Mouse (Mus musculus): Measurements from ENCODE around the gene Snx32.

Snx32 gene

GRCm38 (mm10) chr19:5457746-5458442, 52.4 kb downstream of the Snx32 start, which contains the start of gene Ccdc85b:
TSS of gene Ccdc85b (minus strand) at chr19:5457894.
- DNase-seq (ENCODE audit: low spot score in 2 of 2): no peak

- peak; percentile 78 to 88 for DNase-seq (ENCODE audit: low spot score in 2 of 2)
Measured at GRCm38 (mm10) chr19:5456922-5457745, 53.2 kb downstream of the Snx32 start.

- DNase-seq (ENCODE audit: low spot score in 2 of 2): no peak
Measured at GRCm38 (mm10) chr19:5456241-5456921, 54.0 kb downstream of the Snx32 start.

GRCm38 (mm10) chr19:5455568-5455967, 54.8 kb downstream of the Snx32 start:
- no peak for DNase-seq (ENCODE audit: low spot score in 2 of 2)

GRCm38 (mm10) chr19:5455037-5455436, 55.3 kb downstream of the Snx32 start:
- no peak for DNase-seq (ENCODE audit: low spot score in 2 of 2)

- no peak for DNase-seq (ENCODE audit: low spot score in 2 of 2)
Measured at GRCm38 (mm10) chr19:5451766-5452165, 58.6 kb downstream of the Snx32 start.

- no peak for DNase-seq (ENCODE audit: low spot score in 2 of 2)
Measured at GRCm38 (mm10) chr19:5449673-5450072, 60.7 kb downstream of the Snx32 start.

GRCm38 (mm10) chr19:5448354-5449150, 61.8 kb downstream of the Snx32 start:
- DNase-seq (ENCODE audit: low spot score in 2 of 2): no peak

- DNase-seq (ENCODE audit: low spot score in 2 of 2): peak; percentile 41 to 67
Measured at GRCm38 (mm10) chr19:5447515-5448353, 62.6 kb downstream of the Snx32 start, which contains the start of gene Fosl1. TSS of gene Fosl1 (plus strand) at chr19:5447547.

GRCm38 (mm10) chr19:5445747-5446146, 64.6 kb downstream of the Snx32 start:
- DNase-seq (ENCODE audit: low spot score in 2 of 2): no peak

- no peak for DNase-seq (ENCODE audit: low spot score in 2 of 2)
Measured at GRCm38 (mm10) chr19:5444954-5445353, 65.4 kb downstream of the Snx32 start.

- DNase-seq (ENCODE audit: low spot score in 2 of 2): no peak
Measured at GRCm38 (mm10) chr19:5444371-5444908, 65.9 kb downstream of the Snx32 start.
